9 mouse cellular contexts compared by ENCODE assay signal in genomic region chr13:40853842-40854241, GRCm38 (mm10). TPM values are rescaled to one million over a fixed set of nuclear protein-coding genes. Genes with fewer than 3 reads are reported as not detected.
DNase-seq lines count a peak whose midpoint lies in the region; ATAC-seq and TF ChIP-seq lines count a peak whose summit lies in the region.
"Had no signal": no experiment of that assay in that cellular context is flagged by ENCODE, and none has a peak within 500 bp of the region (broad histone marks: within the 10 kb centered on the region; RNA-seq: fewer than 3 reads in every experiment).

No protein-coding gene starts in this region.

- H3K9me3 ChIP-seq in heart, embryonic 14.5 days (ENCODE audit: control insufficient read depth, low read length) = no peaks in the 10 kb centered on the region
- H3K9me3 ChIP-seq in ES-Bruce4 (replicated peaks; ENCODE audit: control insufficient read depth, insufficient read depth, low read length, poor library complexity, severe bottlenecking) = no peaks in the 10 kb centered on the region
- no peaks in the 10 kb centered on the region for H3K9me3 ChIP-seq in forebrain, postnatal 0 days (ENCODE audit: low read length)

- H3K4me2 ChIP-seq in heart, embryonic 14.5 days (ENCODE audit: low read length) = peak overlapping the region; percentile 64
- peak overlapping the region; percentile 57; the same call in 1 of the 2 replicates for H3K4me2 ChIP-seq in forebrain, postnatal 0 days (ENCODE audit: low read depth)

- peaks cover 5 to 7% of the 10 kb centered on the region in 2 experiments for H3K4me1 ChIP-seq in heart, embryonic 14.5 days (ENCODE audit: control insufficient read depth in 2 of 2, insufficient read depth in 2 of 2, low read length in 2 of 2)
- H3K4me1 ChIP-seq in ES-Bruce4 (ENCODE audit: control insufficient read depth, insufficient read depth, low read length) = peaks cover 5% of the 10 kb centered on the region
- H3K4me1 ChIP-seq in forebrain, postnatal 0 days (ENCODE audit: insufficient read depth) = no peaks in the 10 kb centered on the region

- 78% methylated on average over 4 of the region's 4 CpGs for WGBS in heart, embryonic 14.5 days
- 86% methylated on average over 4 of the region's 4 CpGs for WGBS in forebrain, postnatal 0 days

- H3K9ac ChIP-seq in heart, embryonic 14.5 days (ENCODE audit: low read length) = peak overlapping the region; percentile 61
- peak overlapping the region; percentile 97 for H3K9ac ChIP-seq in ES-Bruce4 (ENCODE audit: low read depth, poor library complexity, severe bottlenecking)
- no peak overlapping the region for H3K9ac ChIP-seq in forebrain, postnatal 0 days

- no peak for ATAC-seq in heart, embryonic 14.5 days (ENCODE audit: insufficient number of reproducible peaks, insufficient read depth, low FRiP score, low read depth)
- ATAC-seq in forebrain, postnatal 0 days = no peak
- peak; percentile 47; the same call in 1 of the 2 replicates for ATAC-seq in megakaryocyte, adult 5-6 weeks (ENCODE audit: poor library complexity, severe bottlenecking)

- no peaks in the 10 kb centered on the region for H3K27me3 ChIP-seq in heart, embryonic 14.5 days (ENCODE audit: control insufficient read depth, insufficient read depth, low read length)
- H3K27me3 ChIP-seq in ES-Bruce4 (ENCODE audit: control insufficient read depth, insufficient read depth, low read length, poor library complexity, severe bottlenecking) = no peaks in the 10 kb centered on the region
- no peaks in the 10 kb centered on the region for H3K27me3 ChIP-seq in forebrain, postnatal 0 days (ENCODE audit: insufficient read depth, low read length)
- H3K27me3 ChIP-seq: CH12.LX had no signal

- no peaks in the 10 kb centered on the region for H3K36me3 ChIP-seq in heart, embryonic 14.5 days (ENCODE audit: control insufficient read depth, insufficient read depth, low read length)
- no peaks in the 10 kb centered on the region for H3K36me3 ChIP-seq in ES-Bruce4 (ENCODE audit: control insufficient read depth, insufficient read depth, low read length, poor library complexity, severe bottlenecking)
- H3K36me3 ChIP-seq in forebrain, postnatal 0 days (ENCODE audit: insufficient read depth) = no peaks in the 10 kb centered on the region

- intact Hi-C loops in heart, postnatal 10 days (cut with DNase I) = loop anchor here (2.0 kb wide), 1 partner anchor 41 kb away; no protein-coding TSS in a partner anchor

- no peak for TF ChIP-seq POLR2A in ES-Bruce4 (IDR thresholded peaks at IDR 0.05; ENCODE audit: insufficient read depth, low read length)

- H3K27ac ChIP-seq in heart, embryonic 14.5 days (replicated peaks in 1 of 2; ENCODE audit: control insufficient read depth in 1 of 2, insufficient read depth in 1 of 2, low read depth in 2 of 2, low read length in 2 of 2) = peak overlapping the region in 1 of 2 experiments; percentile 84; a peak in 2 of 4 replicates
- peak overlapping the region; percentile 97 for H3K27ac ChIP-seq in ES-Bruce4 (ENCODE audit: insufficient read depth, low read length)
- no peak overlapping the region for H3K27ac ChIP-seq in forebrain, postnatal 0 days (ENCODE audit: low read depth, low read length)

- TF ChIP-seq EP300 in ES-Bruce4 (IDR thresholded peaks at IDR 0.05; ENCODE audit: insufficient read depth, low read depth, low read length) = no peak

- DNase-seq in heart, postnatal 10 days = no peak
- DNase-seq in forebrain, postnatal 0 days = no peak
- DNase-seq in ovary, postnatal 14 days (ENCODE audit: low spot score) = no peak
- no peak for DNase-seq in adrenal gland, postnatal 14 days
- no peak for DNase-seq in adrenal gland, adult 18-20 months (ENCODE audit: low spot score in 2 of 2)

- H3K4me3 ChIP-seq in heart, embryonic 14.5 days (ENCODE audit: control insufficient read depth in 1 of 2, insufficient read depth in 1 of 2, low read depth in 1 of 2, low read length in 2 of 2) = peak overlapping the region; percentile 45 to 56; a peak in 3 of 4 replicates
- peak overlapping the region; percentile 96 for H3K4me3 ChIP-seq in ES-Bruce4 (ENCODE audit: low read depth, low read length)
- H3K4me3 ChIP-seq in forebrain, postnatal 0 days (ENCODE audit: low read depth, low read length) = no peak overlapping the region

- no peak for TF ChIP-seq CTCF in ES-Bruce4 (IDR thresholded peaks at IDR 0.05; ENCODE audit: low read depth, low read length)
- TF ChIP-seq CTCF in forebrain, postnatal 0 days (IDR thresholded peaks at IDR 0.05; ENCODE audit: low read depth) = no peak

RNA-seq across cellular contexts. Expression of gene Gcnt2, which starts 5.7 kb away (rescaled TPM):
- polyA plus RNA-seq in heart, embryonic 14.5 days (2014; fragmentation: Nextera tagmentation; extraction: Ambion mirVana) = 4.6 and 4.8 TPM in 2 replicates
- 10 to 100 TPM in 1 of 2 experiments, 1 to 10 TPM in 1; 9.3 to 12.8 TPM for total RNA-seq in heart, postnatal 10 days (2021)
- polyA plus RNA-seq in ES-Bruce4 (2011; ENCODE audit: insufficient read depth, insufficient read length, low read depth, missing spikeins) = 55.5 and 57.5 TPM in 2 replicates
- total RNA-seq in forebrain, postnatal 0 days (2014; rRNA removed) = 8.2 and 9.2 TPM in 2 replicates
- 3.3 and 3.4 TPM in 2 replicates for polyA plus RNA-seq in forebrain, postnatal 0 days (2015; fragmentation: Nextera tagmentation; extraction: Ambion mirVana)
- total RNA-seq in megakaryocyte, adult 5-6 weeks (2015) = 22.7 and 23.6 TPM in 2 replicates
- 11.7 and 15.3 TPM in 2 replicates for total RNA-seq in megakaryocyte, adult 5-6 weeks (2017)
- total RNA-seq in adrenal gland, postnatal 14 days (2021) = 11.3 and 13.1 TPM in 2 replicates
- total RNA-seq in adrenal gland, adult 18-20 months (2021) = 1 to 10 TPM; 5.8 to 9.1 TPM
- total RNA-seq: CH12.LX had no signal
